Mouse (Mus musculus) embryonic facial prominence, embryonic 11.5 days (tissue): ENCODE results near the gene Ppp1r2. TPM values are rescaled to one million over a fixed set of nuclear protein-coding genes. Genes with fewer than 3 reads are reported as not detected.

ENCODE experiments used
- ATAC-seq: fragments of 200-750 bp; cut with Nextera tagmentation; replicated peaks from 2 replicates; pipeline ENCODE4 v1.8.0; 2017; ENCODE audit warnings: low read depth; ENCODE audit not compliant: insufficient number of reproducible peaks, low FRiP score, low TSS enrichment
- DNase-seq: peaks from one replicate; pipeline ENCODE4 v3.0.0-alpha.2; 2015; ENCODE audit warnings: low spot score
- H3K27ac ChIP-seq: fragments of 300-500 bp; sonication (generic); replicated peaks from 2 replicates; pipeline ENCODE4 v1.5.1; 2014; ENCODE audit warnings: mild to moderate bottlenecking, low read depth, low read length, control low read depth
- H3K27me3 ChIP-seq: fragments of 300-500 bp; sonication (generic); 2 replicates; pipeline ENCODE4 v1.6.1; 2014; ENCODE audit warnings: mild to moderate bottlenecking, low read length, moderate library complexity, mixed read lengths; ENCODE audit not compliant: control insufficient read depth, insufficient read depth
- H3K36me3 ChIP-seq: fragments of 300-500 bp; sonication (generic); replicated peaks from 2 replicates; pipeline ENCODE4 v1.6.1; 2014; ENCODE audit warnings: low read depth, mild to moderate bottlenecking, low read length, moderate library complexity, mixed read lengths; ENCODE audit not compliant: control insufficient read depth, insufficient read depth
- H3K4me1 ChIP-seq: fragments of 300-500 bp; sonication (generic); 2 replicates; pipeline ENCODE4 v1.6.1; 2014; ENCODE audit warnings: low read length, mixed read lengths; ENCODE audit not compliant: control insufficient read depth, insufficient read depth
- H3K4me2 ChIP-seq: fragments of 300-500 bp; sonication (generic); 2 replicates; pipeline ENCODE4 v1.6.1; 2014; ENCODE audit warnings: low read depth, mild to moderate bottlenecking, control low read depth, low read length, moderate library complexity
- H3K4me3 ChIP-seq: fragments of 300-500 bp; sonication (generic); 2 replicates; pipeline ENCODE4 v1.5.1; 2014; ENCODE audit warnings: low read depth, low read length, control low read depth
- H3K9ac ChIP-seq: fragments of 300-500 bp; sonication (generic); replicated peaks from 2 replicates; pipeline ENCODE4 v1.6.1; 2014; ENCODE audit warnings: mild to moderate bottlenecking, control low read depth, low read length
- H3K9me3 ChIP-seq: fragments of 300-500 bp; sonication (generic); replicated peaks from 2 replicates; pipeline ENCODE4 v1.6.1; 2016; ENCODE audit warnings: mild to moderate bottlenecking, low read length, inconsistent platforms, mixed read lengths; ENCODE audit not compliant: control insufficient read depth
- WGBS: fragments of 180-500 bp; shearing (Covaris S2); extraction: QIAGEN DNeasy Blood & Tissue Kit; methylation state at CpG from one replicate; pipeline ENCODE4 v1.1.7; 2014; 5-methylcytosine and 5-hydroxymethylcytosine counted together
- polyA plus RNA-seq: library from polyadenylated mRNA; unstranded; fragments of >200 nt; fragmentation: Nextera tagmentation; extraction: Ambion mirVana; gene quantifications from 2 replicates; pipeline ENCODE4 v1.2.1, GENCODE M21; 2014

Ppp1r2 gene
- polyA plus RNA-seq, 1 experiment from 2014 or later = 98.4 TPM

GRCm38 (mm10) chr16:31281981-31282380 lies 6.9 kb upstream of the Ppp1r2 start:
- WGBS = 89% methylated on average over 2 of the region's 2 CpGs
- no peak overlapping the region for H3K4me3 ChIP-seq
- no peak overlapping the region for H3K27ac ChIP-seq
- no peaks in the 10 kb centered on the region for H3K9me3 ChIP-seq
- H3K27me3 ChIP-seq = no peaks in the 10 kb centered on the region
- H3K9ac ChIP-seq = no peak overlapping the region
- H3K36me3 ChIP-seq = no peaks in the 10 kb centered on the region
- no peaks in the 10 kb centered on the region for H3K4me1 ChIP-seq
- DNase-seq (no peak), ATAC-seq (no peak)
- no peak overlapping the region for H3K4me2 ChIP-seq

DNA sequence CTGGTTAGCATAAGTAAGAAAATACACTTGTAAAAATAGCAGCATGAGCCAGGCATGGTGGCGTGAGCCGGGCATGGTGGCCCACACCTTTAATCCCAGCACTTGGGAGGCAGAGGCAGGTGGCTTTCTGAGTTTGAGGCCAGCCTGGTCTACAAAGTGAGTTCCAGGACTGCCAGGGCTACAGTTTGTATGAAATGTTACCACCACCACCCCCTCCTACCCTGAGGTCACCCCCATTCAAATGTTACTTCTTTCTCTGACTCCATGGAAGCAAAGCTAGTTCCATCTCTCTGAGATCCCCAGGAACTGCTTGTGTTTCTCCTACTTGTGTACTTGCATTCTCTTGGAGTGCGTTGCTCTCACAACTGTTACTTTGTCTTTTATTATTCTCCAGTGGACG lies 5.1 kb upstream of the Ppp1r2 start:
- no peak overlapping the region for H3K4me3 ChIP-seq
- H3K9me3 ChIP-seq = no peaks in the 10 kb centered on the region
- no peak overlapping the region for H3K27ac ChIP-seq
- no peak overlapping the region for H3K9ac ChIP-seq
- no peaks in the 10 kb centered on the region for H3K36me3 ChIP-seq
- ATAC-seq (no peak), DNase-seq (no peak)
- WGBS = 86% methylated on average over 4 of the region's 4 CpGs
- no peak overlapping the region for H3K4me2 ChIP-seq
- H3K4me1 ChIP-seq = no peaks in the 10 kb centered on the region
- no peaks in the 10 kb centered on the region for H3K27me3 ChIP-seq

DNA sequence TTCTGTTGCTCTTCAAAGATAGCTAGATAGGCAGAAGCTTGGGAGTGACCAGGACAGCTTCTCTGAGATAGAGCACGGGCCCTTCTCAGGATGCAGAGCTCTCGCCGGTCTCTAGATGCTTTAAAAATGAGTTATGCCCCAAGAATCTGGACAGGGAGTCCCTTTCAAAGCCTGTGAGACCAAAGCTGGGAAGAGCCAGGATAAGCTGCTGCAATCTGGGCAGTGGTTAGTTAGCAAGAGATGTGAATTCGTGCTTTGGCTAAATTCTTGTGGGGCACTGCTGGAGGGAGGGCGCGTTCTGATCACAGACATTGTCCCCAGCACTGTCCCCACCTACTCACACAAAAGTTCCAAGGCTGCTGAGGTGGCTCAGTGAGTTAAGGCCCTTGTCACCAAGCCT lies 3.5 kb upstream of the Ppp1r2 start:
- Histone ChIP-seq H3K4me2 (no peak overlapping the region), H3K27ac (no peak overlapping the region), H3K4me1 (no peaks in the 10 kb centered on the region), H3K9me3 (no peaks in the 10 kb centered on the region), H3K27me3 (no peaks in the 10 kb centered on the region), H3K9ac (no peak overlapping the region), H3K36me3 (no peaks in the 10 kb centered on the region), H3K4me3 (no peak overlapping the region)
- 79% methylated on average over 6 of the region's 6 CpGs for WGBS
- DNase-seq (no peak), ATAC-seq (no peak)

DNA sequence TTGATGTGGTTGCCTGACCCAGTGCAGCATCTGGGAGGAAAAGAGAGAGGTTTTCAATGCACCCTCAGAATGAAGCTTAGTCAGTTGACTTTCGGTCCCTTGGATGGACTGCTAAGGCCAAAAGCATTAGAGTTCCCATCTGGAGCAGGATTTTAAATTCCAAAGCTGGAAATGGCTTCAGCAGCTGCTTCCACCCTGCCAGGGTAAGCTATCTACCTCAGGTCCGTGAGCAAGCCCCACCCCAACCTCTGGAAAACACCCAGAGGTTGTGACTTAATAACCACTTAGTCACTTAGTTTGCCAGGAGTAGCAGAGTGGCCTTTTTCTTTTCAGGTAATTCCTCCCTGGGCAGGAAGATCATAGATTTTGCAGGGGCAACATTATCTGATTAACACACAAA lies 3.0 kb upstream of the Ppp1r2 start:
- Histone ChIP-seq H3K27me3 (no peaks in the 10 kb centered on the region), H3K9me3 (no peaks in the 10 kb centered on the region), H3K9ac (no peak overlapping the region), H3K36me3 (no peaks in the 10 kb centered on the region), H3K27ac (no peak overlapping the region), H3K4me2 (no peak overlapping the region), H3K4me1 (no peaks in the 10 kb centered on the region), H3K4me3 (no peak overlapping the region)
- WGBS = 66% methylated on average over 2 of the region's 2 CpGs
- no peak for ATAC-seq
- DNase-seq = no peak

DNA sequence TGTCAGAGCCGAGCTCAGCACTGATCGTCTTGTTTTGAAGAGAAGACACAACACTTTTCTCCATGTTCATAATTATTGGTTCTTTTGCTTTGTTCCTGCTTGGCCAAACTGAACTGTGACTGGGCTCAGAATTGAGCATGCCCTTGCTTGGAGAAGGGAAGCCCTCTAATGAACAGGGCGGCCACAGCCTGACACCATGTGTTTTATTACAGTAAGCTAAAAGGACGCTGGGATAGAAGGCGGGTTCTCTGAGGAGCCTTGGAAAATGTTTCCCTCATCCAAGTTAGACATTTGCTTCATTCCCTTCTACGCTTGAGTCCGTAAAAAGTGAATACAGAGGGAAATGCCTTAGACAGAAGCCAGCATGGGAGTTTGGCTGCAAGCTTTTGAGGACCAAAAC lies 1.9 kb upstream of the Ppp1r2 start:
- H3K4me3 ChIP-seq = no peak overlapping the region
- ATAC-seq (no peak), DNase-seq (no peak)
- H3K27ac ChIP-seq = no peak overlapping the region
- H3K9ac ChIP-seq = no peak overlapping the region
- H3K4me1 ChIP-seq = no peaks in the 10 kb centered on the region
- H3K4me2 ChIP-seq = no peak overlapping the region
- no peaks in the 10 kb centered on the region for H3K27me3 ChIP-seq
- H3K36me3 ChIP-seq = no peaks in the 10 kb centered on the region
- whole genome bisulfite sequencing = 84% methylated on average over 7 of the region's 7 CpGs
- no peaks in the 10 kb centered on the region for H3K9me3 ChIP-seq

DNA sequence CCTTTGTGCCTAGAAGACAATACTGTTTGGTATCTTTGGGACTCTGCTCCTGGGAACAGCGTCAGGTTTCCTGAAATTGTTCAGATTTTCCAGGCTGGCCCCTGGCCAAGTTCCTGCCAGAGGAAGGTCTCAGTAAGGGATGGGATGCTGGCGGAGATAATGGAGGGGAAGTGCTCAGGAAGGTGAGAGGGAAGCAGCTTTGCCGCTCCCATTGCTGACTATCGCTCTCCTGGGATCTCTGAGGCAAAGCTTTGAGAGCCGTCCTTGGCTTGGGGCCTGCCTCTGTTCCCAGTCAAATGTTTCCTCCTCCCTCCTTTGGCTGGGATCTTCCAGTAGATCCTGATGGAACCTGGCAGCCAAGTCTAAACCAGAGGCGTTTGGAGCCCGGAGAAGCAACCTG lies 1.5 kb upstream of the Ppp1r2 start:
- H3K36me3 ChIP-seq = no peaks in the 10 kb centered on the region
- H3K27me3 ChIP-seq = no peaks in the 10 kb centered on the region
- DNase-seq (peak; percentile 15), ATAC-seq (no peak)
- H3K9ac ChIP-seq = no peak overlapping the region
- no peak overlapping the region for H3K27ac ChIP-seq
- no peak overlapping the region for H3K4me2 ChIP-seq
- H3K4me3 ChIP-seq = no peak overlapping the region
- no peaks in the 10 kb centered on the region for H3K4me1 ChIP-seq
- no peaks in the 10 kb centered on the region for H3K9me3 ChIP-seq
- WGBS = 66% methylated on average over 7 of the region's 7 CpGs

DNA sequence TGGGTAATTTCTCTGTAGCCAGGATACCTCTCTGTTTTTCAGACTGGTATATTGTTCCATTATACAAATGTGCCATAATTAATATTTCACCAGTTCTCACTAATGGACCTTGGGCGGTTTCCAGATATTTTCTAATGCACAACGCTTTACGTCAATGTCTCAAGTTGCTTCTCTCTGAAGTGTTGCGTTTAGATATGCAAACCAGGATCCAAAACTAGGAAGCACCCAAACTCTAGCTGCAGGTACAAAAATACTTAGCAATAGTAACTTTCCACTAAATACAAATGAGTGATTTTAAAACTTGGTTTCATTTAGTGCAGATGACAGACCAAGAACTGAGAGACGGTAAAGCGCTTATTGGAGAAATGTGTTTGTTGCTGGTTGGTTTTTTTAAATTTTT lies 993 bp downstream of the Ppp1r2 start:
- Histone ChIP-seq H3K27me3 (no peaks in the 10 kb centered on the region), H3K4me2 (peak overlapping the region; percentile 32), H3K4me3 (peak overlapping the region; percentile 91), H3K9me3 (no peaks in the 10 kb centered on the region), H3K36me3 (no peaks in the 10 kb centered on the region), H3K4me1 (no peaks in the 10 kb centered on the region), H3K9ac (peak overlapping the region; percentile 94), H3K27ac (no peak overlapping the region)
- no peak for ATAC-seq
- peak; percentile 9 for DNase-seq
- 8% methylated on average over 6 of the region's 6 CpGs for WGBS

DNA sequence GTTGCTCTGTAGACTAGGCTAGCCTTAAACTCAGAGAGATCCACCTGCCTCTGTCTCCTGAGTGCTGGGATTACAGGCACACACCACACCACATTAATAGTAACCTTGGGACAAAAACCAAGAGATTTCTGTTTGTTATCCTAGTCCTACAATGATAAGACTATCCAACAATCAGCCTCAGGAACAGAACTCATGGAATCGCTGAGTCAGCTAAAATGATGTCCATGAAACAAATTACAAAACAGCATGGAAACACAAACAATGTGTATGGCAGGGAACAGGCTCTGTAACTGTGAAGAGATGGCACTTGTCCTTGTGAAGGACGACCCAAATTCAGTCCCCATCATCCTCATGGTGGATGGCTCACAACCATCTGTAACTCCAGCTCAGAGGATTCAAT lies 8.4 kb downstream of the Ppp1r2 start:
- no peaks in the 10 kb centered on the region for H3K27me3 ChIP-seq
- H3K9ac ChIP-seq = no peak overlapping the region
- no peak for DNase-seq
- H3K4me1 ChIP-seq = no peaks in the 10 kb centered on the region
- no peaks in the 10 kb centered on the region; the same call in 1 of the 2 replicates for H3K36me3 ChIP-seq
- H3K9me3 ChIP-seq = no peaks in the 10 kb centered on the region
- H3K4me3 ChIP-seq = no peak overlapping the region
- no peak overlapping the region for H3K27ac ChIP-seq
- 84% methylated on average over 2 of the region's 2 CpGs for whole genome bisulfite sequencing
- no peak overlapping the region for H3K4me2 ChIP-seq
- ATAC-seq = no peak
